Mouse (Mus musculus) forebrain, embryonic 13.5 days (tissue): ENCODE data around the gene Slc19a3. TPM values are rescaled to one million over a fixed set of nuclear protein-coding genes. Genes with fewer than 3 reads are reported as not detected.

Experiments used
- polyA plus RNA-seq: library from polyadenylated mRNA; unstranded; fragments of >200 nt; fragmentation: Nextera tagmentation; extraction: Ambion mirVana; gene quantifications from 2 replicates; pipeline ENCODE4 v1.2.1, GENCODE M21; 2015

Gene Slc19a3
- polyA plus RNA-seq, 1 experiment from 2014 or later, result 0.59 TPM

Other genes with a start within 250 kb of the Slc19a3 start
- gene Agfg1, start 199.0 kb downstream of the Slc19a3 start, polyA plus RNA-seq, result 28.6 and 31.7 TPM in 2 replicates
- gene A030005L19Rik, start 125.1 kb downstream of the Slc19a3 start, polyA plus RNA-seq, result not detected in 2 replicates
- not detected in 2 replicates for gene A030014E15Rik, start 113.5 kb downstream of the Slc19a3 start, polyA plus RNA-seq
- gene Gm6217, start 107.0 kb downstream of the Slc19a3 start, polyA plus RNA-seq, result not detected in 2 replicates
- gene A030003K21Rik, start 95.1 kb downstream of the Slc19a3 start, polyA plus RNA-seq, result not detected in 2 replicates
- gene Gm7544, start 82.4 kb downstream of the Slc19a3 start, polyA plus RNA-seq, result not detected in 2 replicates
- not detected in 2 replicates for gene Gm47955, start 78.2 kb downstream of the Slc19a3 start, polyA plus RNA-seq
- gene Gm47959, start 37.9 kb downstream of the Slc19a3 start, polyA plus RNA-seq, result not detected in 2 replicates
- not detected in 2 replicates for gene Krtap28-10, start 4.0 kb upstream of the Slc19a3 start, polyA plus RNA-seq
- not detected in 2 replicates for gene Gm47969, start 6.5 kb upstream of the Slc19a3 start, polyA plus RNA-seq
- gene A030005K14Rik, start 20.9 kb upstream of the Slc19a3 start, polyA plus RNA-seq, result not detected in 2 replicates
- gene Krtap28-13, start 22.5 kb upstream of the Slc19a3 start, polyA plus RNA-seq, result not detected in 2 replicates
- not detected in 2 replicates for gene Ccl20, start 78.3 kb upstream of the Slc19a3 start, polyA plus RNA-seq
- gene Daw1, start 121.3 kb upstream of the Slc19a3 start, polyA plus RNA-seq, result 0.54 and 0.89 TPM in 2 replicates